Mouse (Mus musculus) megakaryocyte, embryonic 14.5 days (primary cell): ENCODE data around the gene Cyp27a1.

ENCODE experiments used
- FLI1 ChIP-seq: IDR thresholded peaks from 2 replicates; pipeline ENCODE4 v1.6.1; 2012; ENCODE audit warnings: low read length, inconsistent platforms, mixed read lengths
- GATA1 ChIP-seq: IDR thresholded peaks from 3 replicates; pipeline ENCODE4 v1.6.1; 2012; ENCODE audit warnings: mixed read lengths, low read length, inconsistent platforms, borderline replicate concordance

DNA sequence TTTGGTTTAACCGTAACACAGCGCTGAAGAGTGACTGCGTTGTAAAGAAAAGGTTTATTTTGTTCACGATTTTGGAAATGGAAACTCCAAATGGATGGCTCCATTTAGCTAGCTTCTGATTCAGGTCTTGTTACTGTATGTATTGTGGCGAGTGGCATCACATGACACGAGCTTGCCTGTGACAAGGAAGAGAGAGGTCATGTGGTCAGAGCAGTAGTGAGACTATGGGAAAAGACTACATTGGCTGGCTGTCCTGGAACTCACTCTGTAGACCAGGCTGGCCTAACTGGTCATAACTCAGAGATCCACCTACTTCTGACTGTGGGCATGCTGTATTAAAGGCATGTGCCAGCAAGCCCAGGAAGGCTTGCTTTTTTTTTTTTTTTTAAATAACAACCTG is 2.5 kb downstream of the Cyp27a1 start:
- TF ChIP-seq FLI1 = no peak
- no peak for TF ChIP-seq GATA1
